Mouse (Mus musculus) kidney, adult 2 months (tissue): ENCODE measurements around the gene Fig4.

Experiments used
- CTCF ChIP-seq: fragments of 200-500 bp; conservative IDR thresholded peaks from 2 replicates; pipeline ENCODE4 v1.5.1; 2011; ENCODE audit warnings: low read depth, mild to moderate bottlenecking, control low read depth, low read length, moderate library complexity, mixed read lengths; ENCODE audit not compliant: insufficient read depth, insufficient read length
- POLR2A ChIP-seq: fragments of 200-500 bp; IDR thresholded peaks from one replicate; pipeline ENCODE4 v1.6.1; 2011; ENCODE audit warnings: low read depth, low read length, control low read depth

DNA sequence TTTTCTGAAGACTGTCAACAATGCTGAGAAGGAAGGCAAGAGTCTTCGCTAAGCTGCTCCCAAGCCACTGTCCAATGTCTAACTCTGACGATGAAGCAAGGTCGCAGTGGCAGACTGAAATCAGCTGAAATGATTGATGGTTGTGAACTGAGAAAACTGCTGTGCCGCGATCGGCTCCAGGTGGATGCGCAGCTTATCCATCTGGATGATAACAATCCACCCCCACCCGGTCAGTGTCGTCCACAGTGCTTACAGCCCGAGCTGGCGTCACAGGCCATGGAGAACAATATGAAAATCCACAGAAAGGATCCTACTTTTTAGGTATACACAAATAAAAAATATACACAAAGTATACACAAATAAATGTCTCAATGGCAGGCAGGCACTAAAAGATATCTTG, 8.3 kb downstream of the Fig4 start:
- TF ChIP-seq CTCF, result no peak
- TF ChIP-seq POLR2A, result no peak
